Mouse (Mus musculus) lung, embryonic 14.5 days (tissue): ENCODE results near the gene Heatr3. TPM values are rescaled to one million over a fixed set of nuclear protein-coding genes. Genes with fewer than 3 reads are reported as not detected.

Experiments
- ATAC-seq: fragments of 200-750 bp; cut with Nextera tagmentation; 2 replicates; pipeline ENCODE4 v1.8.0; 2017; ENCODE audit warnings: mild to moderate bottlenecking, moderate TSS enrichment, moderate library complexity; ENCODE audit not compliant: insufficient read depth
- DNase-seq: peaks from one replicate; pipeline ENCODE4 v3.0.0-alpha.2; 2015
- H3K27ac ChIP-seq: fragments of 300-500 bp; sonication (generic); 2 replicates; pipeline ENCODE4 v1.5.1; 2014; ENCODE audit warnings: low read depth, mild to moderate bottlenecking, moderate library complexity
- H3K27me3 ChIP-seq: fragments of 300-500 bp; sonication (generic); 2 replicates; pipeline ENCODE4 v1.6.1; 2014; ENCODE audit warnings: low read length, control low read depth; ENCODE audit not compliant: insufficient read depth
- H3K36me3 ChIP-seq: fragments of 300-500 bp; sonication (generic); 2 replicates; pipeline ENCODE4 v1.6.1; 2014; ENCODE audit warnings: control low read depth; ENCODE audit not compliant: insufficient read depth
- H3K4me1 ChIP-seq: fragments of 300-500 bp; sonication (generic); 2 replicates; pipeline ENCODE4 v1.6.1; 2014; ENCODE audit warnings: antibody characterized with exemption, control low read depth; ENCODE audit not compliant: insufficient read depth
- H3K4me2 ChIP-seq: fragments of 300-500 bp; sonication (generic); 2 replicates; pipeline ENCODE4 v1.6.1; 2014; ENCODE audit warnings: mild to moderate bottlenecking
- H3K4me3 ChIP-seq: fragments of 300-500 bp; sonication (generic); 2 replicates; pipeline ENCODE4 v1.5.1; 2014; ENCODE audit warnings: low read depth, low read length
- H3K9ac ChIP-seq: fragments of 300-500 bp; sonication (generic); 2 replicates; pipeline ENCODE4 v1.6.1; 2014
- H3K9me3 ChIP-seq: fragments of 300-500 bp; sonication (generic); 2 replicates; pipeline ENCODE4 v1.6.1; 2016; ENCODE audit warnings: low read depth, low read length, control low read depth
- CTCF ChIP-seq: IDR thresholded peaks from 2 replicates; pipeline ENCODE4 v1.5.1; 2016; ENCODE audit warnings: antibody characterized with exemption, low read depth
- WGBS: fragments of 180-500 bp; shearing (Covaris S2); extraction: QIAGEN DNeasy Blood & Tissue Kit; methylation state at CpG from one replicate; pipeline ENCODE4 v1.1.7; 2014; 5-methylcytosine and 5-hydroxymethylcytosine counted together
- polyA plus RNA-seq: library from polyadenylated mRNA; unstranded; fragments of >200 nt; fragmentation: Nextera tagmentation; extraction: Ambion mirVana; gene quantifications from 2 replicates; pipeline ENCODE4 v1.2.1, GENCODE M21; 2014

The Heatr3 gene
- polyA plus RNA-seq, 1 experiment from 2014 or later: 59.2 TPM

DNA sequence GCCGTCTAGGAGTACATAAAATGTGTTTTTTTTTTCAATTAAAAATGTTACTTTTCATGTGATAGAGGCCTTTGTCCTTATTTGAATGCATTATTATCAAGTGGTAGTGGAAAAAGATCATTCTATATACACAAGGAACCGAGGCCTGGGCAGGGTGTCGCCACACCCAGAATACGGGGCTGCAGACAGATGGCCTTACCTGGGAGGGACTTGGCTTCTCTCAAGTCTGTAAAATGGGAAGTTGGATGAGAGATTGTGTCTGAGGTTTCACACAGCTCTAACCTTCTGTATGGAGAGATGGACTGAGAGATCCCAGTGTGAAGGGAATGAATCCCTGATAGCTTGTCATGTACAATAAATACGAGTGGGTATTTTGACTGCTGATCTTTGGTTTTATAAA, 6.4 kb downstream of the Heatr3 start:
- TF ChIP-seq CTCF: no peak
- DNase-seq: no peak
- WGBS: 83% methylated on average over 5 of the region's 5 CpGs
- Histone ChIP-seq H3K4me1 (no peaks in the 10 kb centered on the region), H3K9me3 (no peaks in the 10 kb centered on the region), H3K36me3 (peaks cover 75% of the 10 kb centered on the region), H3K27me3 (no peaks in the 10 kb centered on the region), H3K4me3 (no peak overlapping the region), H3K9ac (no peak overlapping the region), H3K27ac (no peak overlapping the region), H3K4me2 (no peak overlapping the region)
- ATAC-seq: no peak

DNA sequence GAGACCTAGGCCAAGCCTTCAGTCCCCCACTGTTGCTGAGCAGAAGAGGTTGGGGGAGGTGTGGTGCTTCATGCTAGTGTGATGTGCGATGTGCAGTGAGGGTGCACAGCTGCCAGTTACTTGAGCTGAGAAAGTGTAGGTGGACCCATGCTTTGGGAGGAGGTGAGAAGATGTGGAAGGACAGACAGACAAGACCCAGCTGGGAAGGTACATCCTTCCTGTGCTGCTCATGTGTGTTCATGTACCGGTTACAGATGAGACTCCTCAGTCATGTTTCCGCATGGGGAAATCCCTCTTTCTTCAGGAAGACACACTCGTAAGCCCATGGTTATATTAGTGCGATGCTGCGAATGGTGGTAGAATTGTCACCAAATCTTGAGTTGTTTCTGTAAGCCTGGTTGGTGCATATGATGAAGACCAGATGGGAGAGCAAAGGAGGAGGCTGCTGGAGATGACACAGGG, 13.3 kb downstream of the Heatr3 start:
- Histone ChIP-seq H3K27ac (no peak overlapping the region), H3K4me2 (no peak overlapping the region), H3K4me3 (no peak overlapping the region), H3K9me3 (no peaks in the 10 kb centered on the region), H3K4me1 (no peaks in the 10 kb centered on the region), H3K9ac (no peak overlapping the region), H3K27me3 (no peaks in the 10 kb centered on the region), H3K36me3 (peaks cover 62% of the 10 kb centered on the region)
- DNase-seq (no peak), ATAC-seq (no peak)
- TF ChIP-seq CTCF: no peak
- WGBS: 89% methylated on average over 6 of the region's 6 CpGs

DNA sequence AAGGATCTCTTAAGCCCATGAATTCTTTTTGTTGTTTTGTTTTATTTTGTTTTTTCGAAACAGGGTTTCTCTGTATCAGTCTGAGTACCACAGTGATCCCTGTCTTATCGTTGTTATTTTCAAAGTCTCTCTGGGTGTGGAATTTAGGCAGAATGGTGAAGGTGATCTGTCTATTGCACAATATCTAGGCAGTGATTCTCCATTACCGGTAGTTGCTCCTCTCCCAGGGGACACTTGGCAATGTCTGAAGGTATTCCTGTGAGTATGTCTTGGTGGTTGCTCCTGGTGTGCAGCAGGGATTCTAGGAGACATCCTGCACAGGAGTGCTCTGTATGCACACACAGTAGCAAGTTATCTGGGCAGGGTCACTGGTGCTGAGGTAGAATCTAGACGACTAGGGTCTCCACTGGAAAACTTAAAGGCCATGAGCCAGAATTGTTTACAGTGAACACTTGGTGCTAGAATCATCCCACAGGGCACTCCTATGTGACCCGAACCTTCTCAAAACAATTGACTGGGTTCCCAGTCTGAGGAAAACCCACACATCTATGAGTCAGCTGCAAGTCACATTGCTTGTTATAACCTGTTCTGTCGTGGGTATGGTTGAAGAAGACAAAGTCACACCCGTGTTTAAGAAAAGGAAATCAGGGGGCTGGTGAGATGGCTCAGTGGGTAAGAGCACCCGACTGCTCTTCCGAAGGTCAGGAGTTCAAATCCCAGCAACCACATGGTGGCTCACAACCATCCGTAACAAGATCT, 22.8 kb downstream of the Heatr3 start:
- no peak for ATAC-seq
- TF ChIP-seq CTCF: no peak
- peaks cover 86% of the 10 kb centered on the region for H3K36me3 ChIP-seq
- WGBS: 86% methylated on average over 9 of the region's 10 CpGs
- no peaks in the 10 kb centered on the region for H3K9me3 ChIP-seq
- no peak overlapping the region for H3K9ac ChIP-seq
- H3K4me1 ChIP-seq: no peaks in the 10 kb centered on the region
- DNase-seq: no peak
- no peak overlapping the region for H3K4me2 ChIP-seq
- no peaks in the 10 kb centered on the region for H3K27me3 ChIP-seq
- no peak overlapping the region for H3K4me3 ChIP-seq
- no peak overlapping the region for H3K27ac ChIP-seq

DNA sequence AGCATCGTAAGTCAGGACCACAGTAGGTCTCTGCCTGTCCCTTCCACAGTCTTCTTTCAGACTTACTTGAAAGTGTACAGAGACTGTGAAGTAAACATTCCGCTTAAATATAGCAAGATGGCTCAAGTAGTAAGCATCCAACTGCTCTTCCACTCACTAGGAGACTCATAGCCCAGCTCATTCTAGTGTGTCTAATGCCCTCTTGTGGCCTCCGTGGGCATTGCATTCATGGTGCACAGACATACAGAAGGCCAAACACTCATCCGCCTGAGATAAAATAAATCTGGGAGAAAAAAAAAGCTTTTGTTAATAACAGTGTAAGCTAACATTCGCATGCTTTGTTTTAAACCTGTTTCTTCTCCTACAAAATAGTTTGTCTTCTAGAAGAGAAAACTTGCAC, 23.8 kb downstream of the Heatr3 start:
- H3K27me3 ChIP-seq: no peaks in the 10 kb centered on the region
- no peaks in the 10 kb centered on the region for H3K9me3 ChIP-seq
- H3K4me2 ChIP-seq: no peak overlapping the region
- WGBS: 72% methylated on average over 5 of the region's 5 CpGs
- no peak overlapping the region for H3K4me3 ChIP-seq
- H3K4me1 ChIP-seq: no peaks in the 10 kb centered on the region
- H3K9ac ChIP-seq: no peak overlapping the region
- H3K36me3 ChIP-seq: peaks cover 88% of the 10 kb centered on the region
- H3K27ac ChIP-seq: no peak overlapping the region
- DNase-seq (peak; percentile 86), ATAC-seq (no peak)
- TF ChIP-seq CTCF: peak; percentile 81

DNA sequence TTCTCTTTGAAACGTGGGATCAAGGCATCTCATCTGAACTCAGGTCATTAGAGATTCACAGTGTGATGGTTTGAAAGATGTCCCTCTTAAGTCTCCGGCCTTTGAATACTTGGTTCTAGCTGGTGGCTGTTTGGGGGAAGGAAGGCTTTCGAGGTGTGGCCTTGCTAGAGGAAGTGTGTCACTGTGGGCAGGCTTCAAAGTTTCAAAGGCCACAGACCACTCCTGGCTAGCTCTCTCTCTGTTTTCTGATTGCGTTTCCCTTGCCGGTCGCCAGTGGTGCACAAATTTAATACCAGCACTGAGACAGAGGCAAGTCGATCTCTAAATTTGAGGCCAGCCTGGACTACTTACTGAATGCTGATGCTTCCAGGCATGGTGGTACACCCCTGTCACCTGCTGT, 37.6 kb downstream of the Heatr3 start:
- H3K4me3 ChIP-seq: no peak overlapping the region
- no peak overlapping the region for H3K27ac ChIP-seq
- ATAC-seq (no peak), DNase-seq (no peak)
- no peaks in the 10 kb centered on the region for H3K9me3 ChIP-seq
- TF ChIP-seq CTCF: no peak
- H3K4me2 ChIP-seq: no peak overlapping the region
- H3K9ac ChIP-seq: no peak overlapping the region
- peaks cover 19% of the 10 kb centered on the region for H3K36me3 ChIP-seq
- H3K4me1 ChIP-seq: no peaks in the 10 kb centered on the region
- WGBS: 88% methylated on average over 7 of the region's 7 CpGs
- no peaks in the 10 kb centered on the region for H3K27me3 ChIP-seq

DNA sequence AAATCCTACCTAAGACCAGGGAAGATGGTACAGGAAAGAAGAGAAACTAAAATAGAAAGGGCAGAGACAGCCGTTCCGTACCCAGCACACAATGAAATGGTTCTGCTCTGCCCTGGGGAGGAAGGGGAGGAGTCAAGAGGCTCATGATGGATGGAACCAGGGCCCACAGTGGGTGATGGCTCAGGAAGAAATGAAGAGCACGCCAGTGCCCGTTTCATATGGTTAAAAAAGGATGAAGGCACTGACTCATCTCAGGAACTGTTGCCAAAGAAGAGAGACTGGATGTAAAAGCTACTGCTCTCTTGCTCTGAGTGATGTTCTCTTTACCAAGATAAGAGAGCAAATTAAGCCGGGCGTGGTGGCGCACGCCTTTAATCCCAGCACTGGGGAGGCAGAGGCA, 39.6 kb downstream of the Heatr3 start:
- Histone ChIP-seq H3K4me1 (no peaks in the 10 kb centered on the region), H3K36me3 (peaks cover 6% of the 10 kb centered on the region; the same call in 1 of the 2 replicates), H3K27ac (no peak overlapping the region), H3K4me2 (no peak overlapping the region), H3K9me3 (no peaks in the 10 kb centered on the region), H3K4me3 (no peak overlapping the region), H3K27me3 (no peaks in the 10 kb centered on the region), H3K9ac (no peak overlapping the region)
- TF ChIP-seq CTCF: no peak
- DNase-seq (no peak), ATAC-seq (no peak)
- WGBS: 87% methylated on average over 8 of the region's 8 CpGs

DNA sequence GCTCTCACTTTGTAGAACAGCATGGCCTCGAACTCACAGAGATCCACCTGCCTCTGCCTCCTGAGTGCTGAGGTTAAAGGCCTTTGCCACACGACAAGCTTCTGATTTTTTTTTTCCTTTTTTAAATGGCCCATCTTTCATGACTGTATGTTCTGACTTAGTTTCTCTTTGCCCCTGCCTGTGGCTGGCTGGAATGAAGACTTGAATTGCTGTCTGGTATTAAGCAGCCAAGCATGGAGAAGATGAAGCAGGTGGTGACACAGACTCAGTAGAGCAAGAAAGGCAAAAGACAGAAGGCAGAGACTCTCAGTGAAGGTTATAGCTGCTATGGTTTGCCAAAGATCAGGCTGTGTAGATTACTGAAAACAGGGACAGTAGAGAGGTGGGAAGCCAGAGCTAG, 45.5 kb downstream of the Heatr3 start:
- ATAC-seq: no peak
- WGBS: 78% methylated on average over 2 of the region's 2 CpGs

More for the DNA sequence above, 45.5 kb downstream of the Heatr3 start:
- H3K9me3 ChIP-seq: no peaks in the 10 kb centered on the region
- TF ChIP-seq CTCF: no peak
- no peaks in the 10 kb centered on the region for H3K27me3 ChIP-seq
- no peak for DNase-seq
- H3K4me3 ChIP-seq: no peak overlapping the region
- no peak overlapping the region for H3K4me2 ChIP-seq
- H3K4me1 ChIP-seq: no peaks in the 10 kb centered on the region
- no peak overlapping the region for H3K9ac ChIP-seq
- H3K36me3 ChIP-seq: no peaks in the 10 kb centered on the region
- no peak overlapping the region for H3K27ac ChIP-seq
